Mouse (Mus musculus): ENCODE data around the gene Cd207. TPM values are rescaled to one million over a fixed set of nuclear protein-coding genes. Genes with fewer than 3 reads are reported as not detected.

The Cd207 gene
- total RNA-seq (2015) (not detected in 2 replicates), total RNA-seq (2017) (not detected in 2 replicates)

- no peak for ATAC-seq (ENCODE audit: poor library complexity, severe bottlenecking)
Measured at GRCm38 (mm10) chr6:83677757-83678156, at the start of gene Cd207. Gene Cd207 (minus strand): TSS chr6:83677857.

GRCm38 (mm10) chr6:83727178-83727577 lies 49.5 kb upstream of the Cd207 start:
- no peak for ATAC-seq (ENCODE audit: poor library complexity, severe bottlenecking)

DNA sequence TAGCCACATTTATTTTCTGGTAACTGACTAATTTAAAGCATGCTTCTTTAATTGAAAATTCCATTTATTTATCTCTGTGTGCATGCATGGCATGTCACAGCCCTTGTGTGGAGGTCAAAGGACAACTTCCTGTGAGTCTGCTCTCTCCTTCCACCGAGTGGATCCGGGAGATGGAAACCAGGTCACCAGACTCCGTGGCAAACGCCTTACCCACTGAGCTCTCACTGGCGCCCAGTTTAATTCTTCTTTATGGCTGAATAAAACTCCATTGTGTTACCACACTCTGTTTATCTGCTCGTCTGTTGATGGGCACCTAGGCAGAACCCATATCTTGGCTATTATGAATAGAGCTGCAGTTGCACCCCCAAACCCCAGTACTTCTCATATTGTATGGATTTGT lies 44.9 kb upstream of the Cd207 start:
- ATAC-seq (ENCODE audit: poor library complexity, severe bottlenecking), result no peak

- ATAC-seq (ENCODE audit: poor library complexity, severe bottlenecking), result no peak
Measured at GRCm38 (mm10) chr6:83717026-83717425, 39.4 kb upstream of the Cd207 start.

DNA sequence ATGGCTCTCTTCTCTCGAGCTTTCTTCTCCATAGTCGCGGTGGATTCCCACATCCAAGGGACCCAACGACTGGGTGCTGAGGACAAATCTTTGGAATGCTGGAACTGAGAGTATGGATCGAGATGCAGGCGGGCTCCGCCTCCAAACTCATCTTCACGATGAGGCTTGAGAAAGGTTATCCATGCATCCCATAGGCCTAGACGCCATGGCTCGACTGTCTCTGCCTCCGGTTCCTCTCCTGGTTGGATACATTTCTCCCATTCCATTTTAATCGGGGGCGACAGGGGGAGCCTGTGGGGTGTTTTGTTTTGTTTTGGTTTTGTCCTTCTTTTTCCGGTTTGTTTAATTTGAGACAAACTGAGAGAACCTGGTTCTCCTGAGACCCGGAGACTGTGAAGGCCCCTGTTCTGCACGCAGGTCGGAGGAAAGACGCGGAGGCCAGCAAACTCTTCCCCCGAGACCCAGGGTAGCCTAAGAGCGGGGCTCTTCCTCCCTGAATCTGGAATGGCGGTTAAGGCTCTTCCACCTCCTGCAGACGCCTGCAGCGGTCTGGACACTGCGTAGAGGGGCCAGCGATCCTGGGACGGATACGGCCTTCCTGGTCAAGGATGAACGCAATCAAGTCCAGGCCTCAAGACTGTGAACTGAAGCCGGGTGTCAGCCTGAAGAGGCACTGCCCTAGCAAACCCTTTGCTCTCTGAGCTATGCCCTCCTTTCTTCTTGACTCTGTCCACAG lies 38.0 kb upstream of the Cd207 start:
- no peak for ATAC-seq (ENCODE audit: poor library complexity, severe bottlenecking)

DNA sequence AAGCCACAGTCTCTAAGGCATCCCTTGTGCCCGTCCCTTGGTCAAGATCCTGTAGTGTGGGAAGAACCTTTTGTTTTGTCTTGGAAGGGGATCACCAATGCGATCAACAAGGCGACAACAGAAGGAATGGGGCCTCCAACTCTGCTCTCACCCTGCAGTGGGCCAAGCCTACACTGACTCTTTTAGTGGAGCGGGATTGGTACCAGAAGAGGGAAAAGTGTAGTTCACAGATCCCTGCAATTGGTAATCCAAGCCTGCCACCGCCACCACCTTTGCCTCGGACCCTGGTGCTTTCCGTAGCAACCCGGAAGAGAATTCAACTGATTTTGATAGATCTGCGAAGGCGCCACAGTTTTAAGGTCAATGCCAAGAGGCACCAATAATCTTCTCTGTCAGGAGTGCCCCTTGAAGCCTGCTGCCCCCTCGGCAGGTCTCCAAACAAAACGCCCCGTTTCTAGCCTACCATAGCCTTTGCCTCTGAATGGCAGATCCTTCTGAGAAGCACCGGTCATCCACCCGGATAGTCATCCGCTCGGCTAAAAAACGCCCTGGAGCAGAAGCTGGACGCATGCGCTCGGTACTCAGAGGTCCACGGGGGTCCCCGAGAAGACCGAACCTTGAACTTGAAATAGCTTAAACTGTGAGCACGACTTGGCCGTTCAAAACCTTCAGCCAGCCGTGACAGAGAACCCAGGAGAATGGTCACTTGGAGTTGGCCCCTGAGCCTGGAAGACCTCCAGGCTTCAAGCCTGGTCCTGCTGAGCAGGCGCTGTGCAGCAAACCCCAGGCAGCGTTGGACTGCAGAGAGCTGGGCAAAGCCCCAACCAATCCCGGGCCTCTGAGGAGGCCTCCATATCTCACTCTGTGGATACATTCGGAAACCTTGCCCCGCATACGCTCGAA lies 36.8 kb upstream of the Cd207 start:
- ATAC-seq (ENCODE audit: poor library complexity, severe bottlenecking), result no peak

GRCm38 (mm10) chr6:83713271-83714136 lies 35.8 kb upstream of the Cd207 start:
- ATAC-seq (ENCODE audit: poor library complexity, severe bottlenecking), result no peak

DNA sequence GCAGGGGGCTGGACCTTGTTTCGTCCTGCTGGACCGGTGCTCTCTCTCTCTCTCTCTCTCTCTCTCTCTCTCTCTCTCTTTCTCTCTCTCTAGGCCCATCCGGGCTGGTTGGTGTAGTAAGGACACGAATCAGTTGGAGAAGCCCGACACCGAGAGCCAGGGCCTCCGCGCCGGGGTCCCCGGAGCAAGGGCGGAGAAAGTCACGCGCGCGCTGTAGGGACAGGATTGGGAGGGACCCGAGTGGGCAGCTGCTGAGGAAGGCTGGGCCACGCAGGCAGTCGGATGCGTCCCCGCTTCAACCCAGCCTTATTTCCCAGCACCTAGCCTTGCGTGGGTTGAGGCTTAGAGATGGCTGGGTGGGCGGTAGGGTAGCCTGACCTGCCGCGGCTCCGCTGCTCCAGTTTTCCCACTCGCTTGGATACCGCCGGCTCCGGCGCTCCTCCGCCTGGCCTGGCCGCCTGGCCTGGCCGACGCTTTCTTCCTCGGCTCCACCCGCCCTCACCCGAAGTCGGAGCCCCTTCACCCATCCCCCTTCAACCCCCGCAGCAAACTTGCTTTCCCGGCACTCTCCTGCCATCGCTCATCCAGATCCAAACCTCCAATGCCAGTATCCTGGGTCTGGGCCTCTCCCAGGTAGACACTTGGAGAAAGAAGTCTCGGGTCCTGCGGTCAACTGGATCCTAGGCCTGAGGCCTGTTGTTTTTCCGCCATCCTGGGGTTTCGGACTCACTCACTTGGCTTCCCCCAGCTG lies 34.2 kb upstream of the Cd207 start:
- no peak for ATAC-seq (ENCODE audit: poor library complexity, severe bottlenecking)

- 0 out of 2 replicates have a peak, but pooled peaks have one; percentile 35 for ATAC-seq (ENCODE audit: poor library complexity, severe bottlenecking)
Measured at GRCm38 (mm10) chr6:83711067-83711675, 33.5 kb upstream of the Cd207 start, which contains the start of gene Vax2. Gene Vax2 (plus strand): TSS chr6:83711264.

- ATAC-seq (ENCODE audit: poor library complexity, severe bottlenecking), result no peak
Measured at GRCm38 (mm10) chr6:83710361-83711066, 32.9 kb upstream of the Cd207 start.

DNA sequence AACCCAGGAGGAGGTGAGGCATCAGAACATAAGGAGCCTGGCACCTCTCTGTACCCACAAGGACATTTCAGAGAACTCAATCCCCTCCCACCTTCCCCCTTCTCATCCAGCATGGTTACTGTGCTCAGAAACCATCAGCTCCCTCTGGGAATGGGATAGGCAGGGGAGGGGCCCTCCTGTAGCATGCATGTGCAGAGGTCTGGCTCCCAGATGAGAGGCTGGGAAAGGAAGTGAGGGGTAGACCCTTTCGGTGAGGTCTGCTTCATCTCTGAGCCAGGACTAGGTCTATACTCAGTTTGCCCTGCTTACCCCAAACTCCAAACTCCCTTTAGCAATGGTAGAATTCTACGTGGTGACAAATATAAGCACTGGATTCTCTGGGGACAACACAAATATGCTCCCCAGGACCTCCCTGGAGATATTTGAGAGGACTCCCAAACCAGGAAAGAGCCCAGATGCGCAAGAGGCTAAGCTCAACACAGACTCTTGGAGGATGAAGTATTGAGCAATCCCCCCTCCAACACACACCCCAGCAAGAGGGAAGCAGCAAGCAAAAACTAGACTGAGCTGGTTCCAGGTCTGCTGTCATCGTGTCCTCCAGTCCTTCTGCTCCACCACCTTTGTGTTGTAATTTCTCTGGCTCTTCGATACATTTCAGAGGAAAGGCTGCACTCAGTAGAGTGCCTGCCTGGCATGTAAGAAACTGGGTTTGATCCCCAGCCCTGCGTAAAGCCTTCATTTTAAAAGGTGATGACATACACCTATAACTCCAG lies 30.3 kb upstream of the Cd207 start:
- no peak for ATAC-seq (ENCODE audit: poor library complexity, severe bottlenecking)

DNA sequence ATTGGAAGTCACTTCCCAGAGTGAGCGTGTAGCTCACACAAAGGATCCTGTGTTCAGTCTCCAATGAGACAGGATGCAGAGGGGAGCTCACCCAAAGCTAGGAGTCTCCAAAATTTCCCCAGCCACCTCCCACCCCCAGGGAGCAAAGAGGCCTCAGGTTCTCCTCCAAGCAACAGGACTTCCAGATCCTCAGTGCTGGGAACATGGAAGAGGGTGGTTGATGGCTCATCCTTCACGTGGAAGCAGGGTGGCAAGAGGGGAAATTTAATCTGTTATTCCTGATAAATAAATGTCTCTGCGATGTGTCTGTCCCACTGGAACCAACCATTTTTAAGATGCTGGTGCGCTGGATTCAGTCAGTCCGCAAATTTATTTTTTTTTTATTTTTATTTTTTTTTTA lies 27.0 kb upstream of the Cd207 start:
- ATAC-seq (ENCODE audit: poor library complexity, severe bottlenecking), result no peak

DNA sequence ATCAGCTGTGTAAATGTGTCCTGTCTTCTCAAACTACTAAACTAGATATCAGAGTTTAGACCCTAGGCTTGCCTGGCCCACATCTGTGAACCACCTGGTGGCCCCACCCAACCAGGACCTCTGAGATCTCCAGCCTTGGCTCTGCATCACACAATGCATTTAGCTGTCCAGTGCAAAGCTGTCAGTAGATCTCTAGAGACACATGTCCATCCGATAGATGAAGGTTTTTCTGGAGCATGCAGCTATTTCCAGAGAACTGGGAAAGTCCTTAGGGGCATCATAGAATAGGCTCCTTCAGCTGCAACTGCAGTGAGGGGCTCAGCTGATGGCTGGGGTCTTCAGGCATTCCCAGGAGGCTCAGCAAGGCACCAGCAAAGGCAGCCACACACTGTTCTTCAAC lies 26.6 kb upstream of the Cd207 start:
- no peak for ATAC-seq (ENCODE audit: poor library complexity, severe bottlenecking)

DNA sequence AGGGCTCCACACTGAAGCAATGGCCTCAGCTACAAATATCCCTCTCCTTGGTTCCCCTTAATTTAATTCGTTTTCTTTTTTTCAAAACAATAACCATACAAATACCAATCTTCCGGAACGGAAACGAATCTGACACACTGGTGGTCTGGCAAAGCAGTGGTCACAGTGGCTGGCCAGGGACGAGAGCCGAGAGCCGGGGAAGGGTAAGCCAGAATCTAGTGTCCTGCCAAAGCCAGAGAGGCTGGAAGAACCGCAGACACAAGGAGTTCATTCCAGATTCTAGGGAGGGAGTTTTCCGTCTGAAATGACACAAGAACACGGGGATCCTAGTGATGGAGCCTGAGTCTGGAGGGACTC lies 26.0 kb upstream of the Cd207 start:
- ATAC-seq (ENCODE audit: poor library complexity, severe bottlenecking), result no peak

- no peak for ATAC-seq (ENCODE audit: poor library complexity, severe bottlenecking)
Measured at GRCm38 (mm10) chr6:83703000-83703721, 25.5 kb upstream of the Cd207 start.

DNA sequence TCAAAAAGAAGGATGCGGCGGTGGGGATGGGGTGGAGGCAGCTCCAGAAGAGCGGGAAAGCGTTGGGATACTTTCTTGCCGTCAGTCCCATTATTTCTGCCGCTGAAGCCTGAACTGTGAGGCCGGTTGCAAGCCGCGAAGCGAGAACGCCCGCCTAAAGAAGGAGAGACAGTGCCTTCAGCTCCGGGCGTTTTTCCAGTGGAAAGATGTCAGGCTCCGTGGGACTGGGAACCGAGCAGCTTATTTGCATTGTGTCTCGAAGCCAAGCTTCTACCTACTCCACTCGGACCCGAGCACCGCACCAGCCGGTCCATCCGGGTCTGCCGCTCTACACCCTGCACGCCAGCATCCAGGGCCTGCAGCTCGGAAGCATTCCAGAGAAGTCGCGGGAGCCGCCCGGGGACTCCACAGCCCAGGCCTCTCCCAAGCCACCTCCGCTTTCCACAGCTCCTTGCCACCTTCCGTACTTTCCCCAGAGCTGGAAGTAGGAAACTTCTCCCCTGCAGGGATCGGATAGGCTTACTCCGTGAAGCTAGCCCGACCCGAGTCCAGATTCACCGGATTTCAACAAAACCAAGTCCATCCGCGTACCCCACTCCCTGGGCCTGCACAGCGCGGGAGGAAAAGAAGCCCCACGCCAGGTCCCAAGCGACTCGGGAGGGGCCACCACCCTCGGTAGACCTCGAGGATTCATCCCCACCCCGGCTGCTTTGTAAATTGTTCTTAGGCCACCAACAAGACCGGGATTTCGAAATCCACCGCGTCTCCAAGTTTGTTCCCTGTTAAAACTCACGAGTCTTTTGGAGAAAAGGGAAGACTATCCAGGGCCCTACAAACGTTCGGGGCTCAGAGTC lies 24.7 kb upstream of the Cd207 start:
- ATAC-seq (ENCODE audit: poor library complexity, severe bottlenecking), result no peak

DNA sequence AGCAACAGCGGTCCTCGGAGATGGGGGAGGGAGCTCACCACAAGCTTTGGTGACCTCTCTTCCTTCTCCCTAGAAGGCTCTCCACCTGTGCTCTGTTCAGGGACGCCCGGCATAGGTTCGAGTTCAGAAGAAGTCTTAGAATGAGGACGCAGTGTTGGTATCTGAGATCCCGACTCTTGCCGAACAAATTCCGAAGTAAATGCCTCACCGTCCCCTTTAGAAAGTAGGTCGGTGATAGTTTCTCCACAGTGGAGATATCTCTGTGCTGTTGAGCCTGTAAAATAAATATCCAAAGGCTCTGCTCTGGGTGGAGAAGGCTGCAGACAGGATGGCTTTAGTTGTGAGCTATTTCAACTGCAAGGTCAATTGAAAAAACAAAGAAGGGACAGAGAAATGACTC lies 23.3 kb upstream of the Cd207 start:
- ATAC-seq (ENCODE audit: poor library complexity, severe bottlenecking), result no peak

Data from megakaryocyte, adult 5-6 weeks (primary cell).